Mouse (Mus musculus): ENCODE measurements around the gene Apbb1ip. TPM values are rescaled to one million over a fixed set of nuclear protein-coding genes. Genes with fewer than 3 reads are reported as not detected.

Apbb1ip gene
- total and polyA plus RNA-seq, 2 experiments from 2014 or later, result 1.6 to 5.3 TPM

- no peaks in the 10 kb centered on the region for H3K4me1 ChIP-seq (ENCODE audit: control insufficient read depth, insufficient read depth)
- ATAC-seq (ENCODE audit: insufficient read depth, low read depth) (no peak), DNase-seq (ENCODE audit: low spot score) (no peak)
- 24% methylated on average over 1 of the region's 1 CpGs for WGBS
- H3K9ac ChIP-seq (replicated peaks; ENCODE audit: low read depth, low read length), result no peak overlapping the region
- no peak overlapping the region for H3K4me2 ChIP-seq (ENCODE audit: low read depth, low read length)
- peak overlapping the region; percentile 48; the same call in 1 of the 2 replicates for H3K27ac ChIP-seq (ENCODE audit: low read depth)
- H3K9me3 ChIP-seq (replicated peaks; ENCODE audit: control insufficient read depth, low read length), result no peaks in the 10 kb centered on the region
- H3K4me3 ChIP-seq (ENCODE audit: low read depth, low read length), result no peak overlapping the region
- no peaks in the 10 kb centered on the region for H3K27me3 ChIP-seq (ENCODE audit: control insufficient read depth, insufficient read depth, low read length)
- TF ChIP-seq EP300 (IDR thresholded peaks at IDR 0.05; ENCODE audit: low read depth) (no peak), CTCF (IDR thresholded peaks at IDR 0.05; ENCODE audit: low read depth) (no peak)
- H3K36me3 ChIP-seq (replicated peaks; ENCODE audit: control insufficient read depth, insufficient read depth, low read length), result no peaks in the 10 kb centered on the region
Observed at GRCm38 (mm10) chr2:22807312-22807711, 33.4 kb downstream of the Apbb1ip start.

GRCm38 (mm10) chr2:22810851-22811250 is 37.0 kb downstream of the Apbb1ip start:
- Histone ChIP-seq H3K4me2 (ENCODE audit: low read depth, low read length) (no peak overlapping the region), H3K27me3 (ENCODE audit: control insufficient read depth, insufficient read depth, low read length) (no peaks in the 10 kb centered on the region), H3K9ac (replicated peaks; ENCODE audit: low read depth, low read length) (no peak overlapping the region), H3K27ac (ENCODE audit: low read depth) (no peak overlapping the region), H3K9me3 (replicated peaks; ENCODE audit: control insufficient read depth, low read length) (no peaks in the 10 kb centered on the region), H3K4me1 (ENCODE audit: control insufficient read depth, insufficient read depth) (no peaks in the 10 kb centered on the region), H3K36me3 (replicated peaks; ENCODE audit: control insufficient read depth, insufficient read depth, low read length) (no peaks in the 10 kb centered on the region), H3K4me3 (ENCODE audit: low read depth, low read length) (no peak overlapping the region)
- no peak for DNase-seq (ENCODE audit: low spot score)
- TF ChIP-seq EP300 (IDR thresholded peaks at IDR 0.05; ENCODE audit: low read depth), result no peak
- no peak for TF ChIP-seq CTCF (IDR thresholded peaks at IDR 0.05; ENCODE audit: low read depth)
- no peak for ATAC-seq (ENCODE audit: insufficient read depth, low read depth)
- WGBS, result 82% methylated on average over 4 of the region's 4 CpGs

GRCm38 (mm10) chr2:22811466-22811865 is 37.6 kb downstream of the Apbb1ip start:
- no peak overlapping the region for H3K4me2 ChIP-seq (ENCODE audit: low read depth, low read length)
- no peak for ATAC-seq (ENCODE audit: insufficient read depth, low read depth)
- H3K36me3 ChIP-seq (replicated peaks; ENCODE audit: control insufficient read depth, insufficient read depth, low read length), result no peaks in the 10 kb centered on the region
- H3K27me3 ChIP-seq (ENCODE audit: control insufficient read depth, insufficient read depth, low read length), result no peaks in the 10 kb centered on the region
- H3K27ac ChIP-seq (ENCODE audit: low read depth), result no peak overlapping the region
- no peaks in the 10 kb centered on the region for H3K9me3 ChIP-seq (replicated peaks; ENCODE audit: control insufficient read depth, low read length)
- TF ChIP-seq EP300 (IDR thresholded peaks at IDR 0.05; ENCODE audit: low read depth), result no peak
- TF ChIP-seq CTCF (IDR thresholded peaks at IDR 0.05; ENCODE audit: low read depth), result no peak
- 76% methylated on average over 8 of the region's 8 CpGs for whole genome bisulfite sequencing
- no peak overlapping the region for H3K9ac ChIP-seq (replicated peaks; ENCODE audit: low read depth, low read length)
- no peak overlapping the region for H3K4me3 ChIP-seq (ENCODE audit: low read depth, low read length)
- DNase-seq (ENCODE audit: low spot score), result no peak
- H3K4me1 ChIP-seq (ENCODE audit: control insufficient read depth, insufficient read depth), result no peaks in the 10 kb centered on the region

- no peaks in the 10 kb centered on the region for H3K27me3 ChIP-seq (ENCODE audit: control insufficient read depth, insufficient read depth, low read length)
- ATAC-seq (ENCODE audit: insufficient read depth, low read depth), result no peak
- no peak overlapping the region for H3K27ac ChIP-seq (ENCODE audit: low read depth)
- WGBS, result 58% methylated on average over 5 of the region's 5 CpGs
- H3K4me2 ChIP-seq (ENCODE audit: low read depth, low read length), result no peak overlapping the region
- H3K9ac ChIP-seq (replicated peaks; ENCODE audit: low read depth, low read length), result no peak overlapping the region
- H3K36me3 ChIP-seq (replicated peaks; ENCODE audit: control insufficient read depth, insufficient read depth, low read length), result no peaks in the 10 kb centered on the region
- no peak overlapping the region for H3K4me3 ChIP-seq (ENCODE audit: low read depth, low read length)
- no peak for TF ChIP-seq CTCF (IDR thresholded peaks at IDR 0.05; ENCODE audit: low read depth)
- TF ChIP-seq EP300 (IDR thresholded peaks at IDR 0.05; ENCODE audit: low read depth), result no peak
- DNase-seq (ENCODE audit: low spot score), result no peak
- H3K9me3 ChIP-seq (replicated peaks; ENCODE audit: control insufficient read depth, low read length), result no peaks in the 10 kb centered on the region
- H3K4me1 ChIP-seq (ENCODE audit: control insufficient read depth, insufficient read depth), result no peaks in the 10 kb centered on the region
Observed at GRCm38 (mm10) chr2:22813921-22814320, 40.0 kb downstream of the Apbb1ip start.

- WGBS, result 86% methylated on average over 2 of the region's 2 CpGs
Observed at GRCm38 (mm10) chr2:22815674-22816073, 41.8 kb downstream of the Apbb1ip start.

GRCm38 (mm10) chr2:22816231-22816630 is 42.3 kb downstream of the Apbb1ip start:
- Histone ChIP-seq H3K4me2 (ENCODE audit: low read depth, low read length) (no peak overlapping the region), H3K36me3 (replicated peaks; ENCODE audit: control insufficient read depth, insufficient read depth, low read length) (no peaks in the 10 kb centered on the region), H3K9ac (replicated peaks; ENCODE audit: low read depth, low read length) (no peak overlapping the region), H3K4me3 (ENCODE audit: low read depth, low read length) (no peak overlapping the region), H3K4me1 (ENCODE audit: control insufficient read depth, insufficient read depth) (no peaks in the 10 kb centered on the region), H3K27ac (ENCODE audit: low read depth) (no peak overlapping the region), H3K27me3 (ENCODE audit: control insufficient read depth, insufficient read depth, low read length) (no peaks in the 10 kb centered on the region), H3K9me3 (replicated peaks; ENCODE audit: control insufficient read depth, low read length) (no peaks in the 10 kb centered on the region)
- no peak for DNase-seq (ENCODE audit: low spot score)
- no peak for TF ChIP-seq CTCF (IDR thresholded peaks at IDR 0.05; ENCODE audit: low read depth)
- no peak for TF ChIP-seq EP300 (IDR thresholded peaks at IDR 0.05; ENCODE audit: low read depth)
- WGBS, result 33% methylated on average over 1 of the region's 1 CpGs
- no peak for ATAC-seq (ENCODE audit: insufficient read depth, low read depth)

More at GRCm38 (mm10) chr2:22815674-22816073, 41.8 kb downstream of the Apbb1ip start:
- Histone ChIP-seq H3K4me3 (ENCODE audit: low read depth, low read length) (no peak overlapping the region), H3K4me2 (ENCODE audit: low read depth, low read length) (no peak overlapping the region), H3K9ac (replicated peaks; ENCODE audit: low read depth, low read length) (no peak overlapping the region), H3K27ac (ENCODE audit: low read depth) (no peak overlapping the region), H3K4me1 (ENCODE audit: control insufficient read depth, insufficient read depth) (no peaks in the 10 kb centered on the region), H3K9me3 (replicated peaks; ENCODE audit: control insufficient read depth, low read length) (no peaks in the 10 kb centered on the region), H3K36me3 (replicated peaks; ENCODE audit: control insufficient read depth, insufficient read depth, low read length) (no peaks in the 10 kb centered on the region), H3K27me3 (ENCODE audit: control insufficient read depth, insufficient read depth, low read length) (no peaks in the 10 kb centered on the region)
- TF ChIP-seq CTCF (IDR thresholded peaks at IDR 0.05; ENCODE audit: low read depth) (no peak), EP300 (IDR thresholded peaks at IDR 0.05; ENCODE audit: low read depth) (no peak)
- no peak for ATAC-seq (ENCODE audit: insufficient read depth, low read depth)
- DNase-seq (ENCODE audit: low spot score), result no peak

Data from heart, postnatal 0 days (tissue).